Mouse (Mus musculus) megakaryocyte progenitor cell, adult 5-6 weeks (primary cell): Measurements from ENCODE around the gene Krtap28-13. TPM values are rescaled to one million over a fixed set of nuclear protein-coding genes. Genes with fewer than 3 reads are reported as not detected.

Source experiments
- ATAC-seq: replicated peaks from 2 replicates; pipeline ENCODE4 v1.8.0; 2016; ENCODE audit warnings: mild to moderate bottlenecking, moderate TSS enrichment, inconsistent platforms; ENCODE audit not compliant: poor library complexity
- total RNA-seq, 2 experiments: library from RNA; stranded (forward) in 1 of 2; stranded (reverse) in 1 of 2; fragments of 157-497, 149-512 nt in 1 of 2; fragments of 200-1000 nt in 1 of 2; gene quantifications; 2 replicates each; pipeline versions ENCODE4 v1.2.3 to v1.2.4; 2015 to 2017

The Krtap28-13 gene
- total RNA-seq, 2 experiments from 2014 or later: not detected

DNA sequence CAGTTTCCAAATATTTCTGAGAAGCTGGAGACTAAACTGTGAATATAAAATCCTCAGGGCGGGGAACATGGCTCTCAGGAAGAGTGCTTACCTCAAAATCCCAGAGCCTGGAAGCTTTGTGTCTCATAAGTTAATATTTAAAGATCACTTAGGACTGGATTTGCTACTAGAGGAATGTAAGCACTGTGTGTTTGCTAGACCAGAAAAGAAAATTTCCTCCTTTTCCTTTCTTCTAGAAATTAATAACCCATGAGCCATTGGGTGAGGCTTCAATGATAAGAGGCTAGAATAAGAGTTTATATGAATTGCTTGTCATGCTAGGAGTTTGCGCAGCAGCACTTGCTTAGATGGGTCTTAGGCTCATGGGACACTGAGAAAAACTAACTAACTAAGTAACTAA is 24.1 kb downstream of the Krtap28-13 start:
- no peak for ATAC-seq

DNA sequence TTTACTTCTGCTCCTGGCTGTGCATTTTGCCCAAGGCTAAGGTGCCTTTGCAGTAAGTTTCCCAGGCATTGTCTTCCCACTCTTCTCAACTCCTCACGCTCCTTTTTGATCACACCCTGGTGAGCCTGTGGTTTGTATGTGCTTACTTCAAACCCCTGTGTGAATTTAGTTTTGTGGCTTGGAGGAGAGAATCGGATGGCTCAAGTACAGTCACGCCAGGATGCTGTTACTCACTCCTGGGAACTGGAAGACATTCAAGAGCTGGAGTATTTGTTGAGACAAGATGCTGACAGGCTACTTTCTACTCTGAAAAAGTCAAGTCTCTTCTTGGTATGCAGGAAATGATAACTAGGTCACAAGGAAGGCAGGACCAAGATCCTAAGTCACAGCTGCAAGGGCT is 30.5 kb downstream of the Krtap28-13 start:
- no peak for ATAC-seq

DNA sequence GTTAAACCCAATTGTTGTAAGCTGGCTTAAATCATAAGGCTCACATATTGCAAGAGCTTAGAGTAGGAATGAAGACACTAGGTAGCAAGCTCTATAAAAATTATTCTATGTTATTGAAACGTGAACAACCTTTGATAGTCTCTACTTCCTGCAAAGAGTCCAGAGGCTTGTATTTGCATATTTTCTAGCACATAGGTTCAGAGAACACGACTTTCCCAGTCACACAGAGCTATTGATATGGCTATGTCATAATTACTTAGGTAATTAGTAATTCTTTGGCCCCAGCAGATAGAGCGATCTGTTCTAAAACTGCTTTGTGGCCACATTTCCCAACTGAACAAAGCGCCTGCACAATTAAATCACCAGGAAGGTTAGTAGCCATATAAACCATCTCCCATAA is 36.2 kb downstream of the Krtap28-13 start:
- ATAC-seq: no peak

GRCm38 (mm10) chr1:83099160-83099559 is 38.4 kb downstream of the Krtap28-13 start:
- ATAC-seq: no peak

DNA sequence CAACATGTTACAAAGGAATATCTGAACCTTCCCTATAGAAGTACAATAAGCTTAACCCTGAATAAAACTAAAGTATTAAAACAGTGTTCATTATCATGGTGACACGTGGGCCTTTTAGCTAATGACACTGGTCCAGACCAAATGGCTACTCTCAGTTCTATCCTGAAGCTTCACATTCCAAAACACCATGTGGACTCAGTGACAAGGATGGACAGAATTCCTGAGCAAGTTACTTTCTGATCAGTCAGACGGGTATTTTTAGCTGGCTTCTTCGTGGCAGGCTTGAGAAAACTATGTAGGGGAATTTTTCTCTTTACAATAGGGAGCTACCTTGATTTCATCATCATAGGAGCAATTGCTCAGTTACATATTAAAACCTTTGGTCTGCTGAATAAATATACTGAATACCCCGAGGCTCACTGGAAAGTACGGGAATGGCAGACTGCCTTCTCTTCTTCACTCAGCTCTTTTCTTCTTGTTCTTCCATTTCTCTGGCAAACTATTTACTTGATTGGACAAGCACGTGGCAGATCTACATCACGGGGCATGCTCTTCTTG is 38.9 kb downstream of the Krtap28-13 start:
- ATAC-seq: no peak

DNA sequence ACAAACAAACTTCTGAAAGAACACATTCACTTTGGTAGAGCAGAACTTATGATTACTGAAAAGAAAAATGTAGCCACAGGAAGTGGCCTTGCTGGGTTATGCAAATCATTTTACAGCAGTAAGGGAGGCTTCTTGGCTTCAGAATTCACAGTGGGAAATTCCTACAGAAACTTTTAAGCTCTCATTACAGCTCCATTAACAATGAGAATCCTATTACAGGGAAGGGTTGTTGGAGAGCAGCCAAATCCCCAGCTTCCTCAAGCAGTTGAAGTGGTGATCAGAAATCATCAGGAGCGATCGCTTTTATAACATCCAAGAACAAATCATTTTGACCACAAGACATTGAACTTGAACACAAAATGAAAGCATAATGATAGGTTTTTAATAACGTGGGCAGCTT is 41.2 kb downstream of the Krtap28-13 start:
- no peak for ATAC-seq

DNA sequence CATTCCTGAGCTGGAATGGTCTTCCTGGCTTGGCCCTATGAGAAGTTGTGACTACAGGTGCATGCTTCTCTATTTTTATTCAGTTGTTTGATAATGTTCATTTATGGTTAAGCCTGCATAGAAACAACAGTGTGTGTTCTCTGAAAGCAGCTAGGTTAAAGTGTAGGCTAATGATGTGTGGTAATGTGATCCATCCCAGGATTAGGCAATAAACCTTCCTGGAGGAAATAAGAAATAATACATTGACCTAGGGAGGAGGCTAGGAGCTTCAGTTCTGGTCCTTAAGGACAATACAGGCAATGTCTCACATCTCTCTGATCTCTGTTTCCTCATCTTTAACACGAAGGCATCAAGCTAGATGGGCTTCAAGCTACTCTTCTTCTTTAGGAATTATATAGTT is 44.7 kb downstream of the Krtap28-13 start:
- no peak for ATAC-seq

DNA sequence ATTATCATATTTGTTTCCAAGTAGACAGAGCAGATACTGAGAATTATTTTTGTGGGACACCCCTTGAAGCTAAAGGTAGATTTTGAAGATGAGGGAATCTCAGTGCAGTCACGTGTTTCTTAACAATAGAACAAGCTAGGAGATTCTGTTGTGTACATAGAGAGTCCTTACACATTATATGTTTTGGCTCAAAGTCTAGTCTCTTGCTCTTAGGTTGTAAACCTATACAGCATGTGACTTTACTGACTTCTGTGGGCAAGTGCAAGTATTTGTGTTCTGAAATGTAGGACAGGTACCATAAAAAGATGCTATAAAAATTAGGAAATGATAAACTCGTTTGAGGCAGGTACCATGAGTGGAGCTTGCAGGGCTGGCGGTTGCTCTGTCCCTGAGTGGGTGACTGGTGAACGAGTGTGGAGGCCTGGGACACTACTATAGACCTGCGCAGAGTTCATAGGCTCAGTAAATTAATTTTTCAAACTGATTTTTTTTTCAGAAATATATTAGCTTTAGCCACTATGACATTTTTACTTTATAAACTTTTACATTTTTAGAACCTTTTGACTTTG is 46.8 kb downstream of the Krtap28-13 start:
- ATAC-seq: no peak

DNA sequence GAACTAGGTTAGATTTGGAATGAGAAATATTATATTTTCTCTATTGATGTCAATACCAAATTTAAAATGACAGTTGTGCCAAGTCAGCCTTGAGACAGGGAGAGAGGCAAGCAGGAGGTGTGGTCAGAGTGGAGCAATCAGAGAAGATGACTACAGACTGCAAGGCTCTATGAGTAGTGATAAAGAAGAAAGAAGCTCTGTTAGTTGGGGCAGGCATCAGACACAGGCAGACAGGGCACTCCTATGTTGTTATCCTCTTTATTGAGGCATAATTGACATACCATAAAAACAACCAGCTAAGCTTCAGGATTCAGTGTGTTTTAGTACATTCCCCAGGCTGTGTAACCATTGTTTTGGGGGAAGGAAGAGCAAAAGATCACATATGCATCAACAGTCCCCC is 50.3 kb downstream of the Krtap28-13 start:
- ATAC-seq: no peak

Other genes with a start within 250 kb of the Krtap28-13 start
- 43.1 and 48.3 TPM in 2 replicates for gene Agfg1, start 221.4 kb upstream of the Krtap28-13 start, total RNA-seq (2015)
- gene Agfg1, start 221.4 kb upstream of the Krtap28-13 start, total RNA-seq (2017): 31.5 and 36.2 TPM in 2 replicates
- not detected in 2 replicates for gene A030005L19Rik, start 147.6 kb upstream of the Krtap28-13 start, total RNA-seq (2015)
- gene A030005L19Rik, start 147.6 kb upstream of the Krtap28-13 start, total RNA-seq (2017): not detected in 2 replicates
- 0.17 TPM in 1 of 2 replicates, not detected in the other for gene A030014E15Rik, start 136.0 kb upstream of the Krtap28-13 start, total RNA-seq (2015)
- gene A030014E15Rik, start 136.0 kb upstream of the Krtap28-13 start, total RNA-seq (2017): not detected in 2 replicates
- gene Gm6217, start 129.5 kb upstream of the Krtap28-13 start, total RNA-seq (2015): not detected in 2 replicates
- gene Gm6217, start 129.5 kb upstream of the Krtap28-13 start, total RNA-seq (2017): not detected in 2 replicates
- not detected in 2 replicates for gene A030003K21Rik, start 117.5 kb upstream of the Krtap28-13 start, total RNA-seq (2015)
- not detected in 2 replicates for gene A030003K21Rik, start 117.5 kb upstream of the Krtap28-13 start, total RNA-seq (2017)
- not detected in 2 replicates for gene Gm7544, start 104.9 kb upstream of the Krtap28-13 start, total RNA-seq (2015)
- not detected in 2 replicates for gene Gm7544, start 104.9 kb upstream of the Krtap28-13 start, total RNA-seq (2017)
- gene Gm47955, start 100.6 kb upstream of the Krtap28-13 start, total RNA-seq (2015): not detected in 2 replicates
- gene Gm47955, start 100.6 kb upstream of the Krtap28-13 start, total RNA-seq (2017): not detected in 2 replicates
- gene Gm47959, start 60.4 kb upstream of the Krtap28-13 start, total RNA-seq (2015): not detected in 2 replicates
- not detected in 2 replicates for gene Gm47959, start 60.4 kb upstream of the Krtap28-13 start, total RNA-seq (2017)
- gene Slc19a3, start 22.5 kb upstream of the Krtap28-13 start, total RNA-seq (2015): not detected in 2 replicates
- not detected in 2 replicates for gene Slc19a3, start 22.5 kb upstream of the Krtap28-13 start, total RNA-seq (2017)
- not detected in 2 replicates for gene Krtap28-10, start 18.4 kb upstream of the Krtap28-13 start, total RNA-seq (2015)
- gene Krtap28-10, start 18.4 kb upstream of the Krtap28-13 start, total RNA-seq (2017): not detected in 2 replicates
- not detected in 2 replicates for gene Gm47969, start 16.0 kb upstream of the Krtap28-13 start, total RNA-seq (2015)
- not detected in 2 replicates for gene Gm47969, start 16.0 kb upstream of the Krtap28-13 start, total RNA-seq (2017)
- not detected in 2 replicates for gene A030005K14Rik, start 1.6 kb upstream of the Krtap28-13 start, total RNA-seq (2015)
- gene A030005K14Rik, start 1.6 kb upstream of the Krtap28-13 start, total RNA-seq (2017): not detected in 2 replicates
- gene Ccl20, start 55.8 kb downstream of the Krtap28-13 start, total RNA-seq (2015): not detected in 2 replicates
- gene Ccl20, start 55.8 kb downstream of the Krtap28-13 start, total RNA-seq (2017): not detected in 2 replicates
- gene Daw1, start 98.8 kb downstream of the Krtap28-13 start, total RNA-seq (2015): not detected in 2 replicates
- not detected in 2 replicates for gene Daw1, start 98.8 kb downstream of the Krtap28-13 start, total RNA-seq (2017)